Mouse (Mus musculus): ENCODE data around the gene Ccar1.

GRCm38 (mm10) chr10:62793091-62793453, 986 bp upstream of the Ccar1 start:
- TF ChIP-seq POLR2A (IDR thresholded peaks at IDR 0.05; ENCODE audit: low read depth, low read length), result no peak
- no peak for TF ChIP-seq CTCF (IDR thresholded peaks at IDR 0.05; ENCODE audit: extremely low read depth, insufficient read depth, insufficient read length, insufficient replicate concordance)

Measured in spleen, adult 2 months (tissue).